Mouse (Mus musculus): ENCODE results near the gene Vwa7.

The Vwa7 gene

DNA sequence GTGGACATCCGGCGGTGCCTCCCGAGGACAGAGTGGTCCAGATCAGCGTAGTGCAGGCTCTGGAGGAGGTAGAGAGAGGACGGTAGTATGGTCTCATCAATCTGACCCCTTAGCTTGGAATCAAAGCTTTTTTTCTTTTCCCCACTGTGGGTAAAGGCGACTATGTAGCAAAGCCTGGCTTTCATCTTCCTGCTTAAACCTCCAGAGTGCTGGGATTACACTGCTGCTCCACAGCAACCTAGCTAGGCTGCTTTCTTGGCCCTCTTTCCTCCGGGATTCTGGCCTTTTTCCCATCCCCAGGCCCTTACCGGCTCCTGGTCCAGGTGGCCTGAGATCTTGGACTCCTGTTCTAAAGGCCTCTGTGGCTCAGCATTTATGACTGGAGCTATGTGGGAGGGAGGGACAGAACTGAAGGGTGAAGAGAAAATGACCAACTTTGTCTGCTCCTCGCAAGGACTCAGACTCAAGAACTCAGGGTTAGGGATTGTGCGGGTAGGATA, 48.0 kb downstream of the Vwa7 start:
- no peak for DNase-seq (ENCODE audit: low read depth, low spot score)

DNA sequence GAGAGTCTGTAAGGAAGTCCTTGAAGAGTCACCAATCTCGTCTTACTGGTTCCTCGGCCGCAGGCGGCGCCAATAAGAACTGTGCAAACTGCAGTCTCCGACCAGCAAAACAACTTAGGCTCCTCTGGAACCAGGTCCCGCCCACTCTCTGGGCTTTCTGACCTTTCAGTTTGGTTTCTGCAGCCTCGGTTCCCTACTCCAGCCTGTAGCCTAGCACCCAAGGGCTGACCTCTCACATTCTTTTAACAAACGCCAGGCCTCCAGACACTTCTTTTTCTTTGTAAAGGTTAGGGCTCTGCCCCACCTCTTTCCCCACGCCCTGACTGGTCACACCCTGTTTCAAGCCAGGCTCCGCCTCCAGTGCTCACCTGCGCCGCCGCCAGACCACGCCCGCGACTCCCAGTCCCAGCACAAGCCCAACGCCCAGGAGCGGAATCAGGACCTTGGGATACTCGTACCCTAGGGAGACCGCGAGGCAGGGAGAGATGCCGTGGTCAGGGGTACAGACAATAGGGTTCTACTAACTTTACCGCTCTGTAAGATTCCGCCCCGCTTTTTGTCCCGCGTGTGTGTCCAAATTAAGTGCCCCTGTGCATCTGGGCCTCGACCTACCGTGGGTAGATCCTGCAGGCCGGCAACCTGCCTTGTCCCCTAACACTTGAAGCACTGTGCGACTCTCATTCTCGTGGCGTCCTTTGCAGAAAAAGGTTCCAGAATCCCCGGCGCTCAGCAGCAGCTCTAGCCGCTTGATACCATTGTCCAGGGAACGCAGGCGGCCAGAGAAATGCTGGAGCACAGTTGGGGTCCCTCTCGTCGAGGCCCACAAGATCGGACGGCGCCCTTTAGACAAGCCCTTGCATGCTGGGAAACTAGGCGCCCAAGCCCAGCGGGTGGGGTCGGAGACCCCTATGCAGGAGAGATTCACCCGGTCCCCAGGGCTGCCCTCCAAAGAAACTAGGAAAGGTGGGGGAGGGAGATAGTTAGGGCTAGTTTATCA, 48.9 kb downstream of the Vwa7 start, which contains the start of gene Ly6g6c:
Gene Ly6g6c, plus strand, starts transcription at position 438 of the 997 bp plus-strand sequence.
- DNase-seq (ENCODE audit: low read depth, low spot score), result no peak

GRCm38 (mm10) chr17:35066084-35066483, 49.7 kb downstream of the Vwa7 start, which contains the start of gene Mpig6b:
Gene Mpig6b, minus strand, starts transcription at chr17:35066184.
- DNase-seq (ENCODE audit: low read depth, low spot score), result no peak

DNA sequence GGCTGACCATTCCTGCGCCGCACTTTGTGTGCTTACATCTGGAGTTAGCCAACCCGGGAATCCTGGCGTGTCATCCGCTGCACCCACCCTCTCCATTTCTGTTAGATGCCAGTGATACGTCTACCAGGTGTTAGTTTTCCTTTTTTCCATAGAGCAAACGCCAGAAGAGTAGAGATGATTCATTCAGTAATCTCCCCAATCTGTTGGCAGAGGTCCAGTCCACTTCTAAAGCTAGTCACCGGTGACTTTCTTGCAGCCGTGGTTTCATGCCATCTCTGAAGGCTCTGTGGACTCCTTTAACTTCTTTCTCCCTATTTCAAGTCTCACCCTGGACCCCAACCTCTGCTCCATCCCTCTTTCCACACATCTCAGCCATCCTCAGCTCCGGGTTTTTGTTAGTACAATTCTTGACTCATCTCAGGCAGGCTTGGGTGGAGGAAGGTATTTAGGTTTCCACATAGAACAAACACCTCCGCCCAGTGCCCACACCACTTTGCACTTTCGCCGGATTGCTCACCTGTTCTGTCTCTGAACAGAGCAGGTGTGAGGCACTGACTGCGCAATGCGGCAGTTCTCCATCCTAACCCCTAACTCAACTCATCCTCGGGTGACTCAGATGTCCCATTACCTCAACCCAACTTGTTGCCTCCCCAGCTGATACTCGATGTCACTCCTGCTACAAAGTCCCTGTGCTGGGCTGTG, 52.0 kb downstream of the Vwa7 start:
- DNase-seq (ENCODE audit: low read depth, low spot score), result no peak

DNA sequence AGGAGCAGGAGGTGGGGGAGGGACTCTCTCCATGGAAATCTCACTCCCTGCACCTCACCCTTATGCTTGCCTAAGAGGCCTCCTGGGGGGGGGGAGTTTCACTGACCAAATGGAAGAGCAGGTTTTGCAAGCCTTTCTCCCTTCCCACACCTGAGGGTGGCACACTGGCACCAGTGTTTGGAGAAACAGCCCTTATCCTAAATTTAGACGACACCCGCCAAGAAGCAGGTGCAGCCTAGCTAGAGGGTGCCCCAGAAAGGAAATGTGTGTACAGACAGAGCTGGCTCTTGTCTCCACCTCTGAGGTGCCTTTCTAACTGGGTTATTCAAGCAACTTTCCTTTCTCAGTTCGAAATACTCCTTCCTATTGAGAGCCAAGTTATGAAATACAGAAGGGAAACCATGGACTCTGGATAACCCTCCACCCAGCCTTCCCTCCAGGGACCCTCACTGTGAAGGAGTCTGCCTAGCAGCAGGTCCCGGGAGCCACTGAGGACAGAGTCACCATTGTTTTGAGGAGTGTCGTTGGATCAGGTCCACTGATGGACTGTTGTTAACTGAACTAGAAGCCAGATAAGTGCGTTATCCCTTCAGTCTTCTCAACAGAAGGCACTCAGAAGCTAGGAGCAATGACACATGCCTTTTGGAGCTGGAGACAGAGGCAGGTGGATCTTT, 54.3 kb downstream of the Vwa7 start:
- DNase-seq (ENCODE audit: low read depth, low spot score), result peak; percentile 24

DNA sequence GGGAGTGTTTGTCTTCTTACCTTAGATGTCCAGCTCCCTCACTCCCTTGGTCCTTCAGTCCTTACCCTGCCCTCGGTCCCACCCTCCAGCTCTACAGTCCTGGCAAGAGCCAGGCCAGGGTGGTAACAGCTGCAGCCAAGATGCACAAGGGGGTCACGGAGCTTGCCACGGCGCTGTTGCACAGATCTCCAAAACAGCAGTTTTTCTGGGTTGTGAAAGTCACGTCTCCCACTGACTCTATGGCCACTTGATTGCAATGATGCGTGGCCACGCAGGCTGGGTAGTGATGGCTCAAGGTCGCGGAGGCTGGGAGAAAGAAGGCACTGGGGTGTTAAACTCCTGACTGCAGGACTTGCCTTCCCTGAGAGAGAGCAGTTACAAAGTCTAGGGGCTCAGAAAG, 55.1 kb downstream of the Vwa7 start:
- no peak for DNase-seq (ENCODE audit: low read depth, low spot score)

- no peak for DNase-seq (ENCODE audit: low read depth, low spot score)
These were observed 57.7 kb downstream of the Vwa7 start for GRCm38 (mm10) chr17:35074097-35074496.

All from A20 (cell line).